Mouse (Mus musculus) frontal cortex, adult 2 months (tissue): ENCODE results near the gene Tspan11. TPM values are rescaled to one million over a fixed set of nuclear protein-coding genes. Genes with fewer than 3 reads are reported as not detected.

ENCODE experiments used
- DNase-seq, 2 experiments: peaks; one replicate each; pipeline ENCODE4 v3.0.0; 2022; ENCODE audit warnings: low spot score in 1 of 2; ENCODE audit errors: extremely low spot score in 1 of 2
- polyA plus RNA-seq: library from polyadenylated mRNA; depleted of rRNA; stranded (reverse); fragments of >200 nt; gene quantifications from 2 replicates; pipeline ENCODE4 v1.2.3, GENCODE M21; 2012

Tspan11 gene
- polyA plus RNA-seq, 1 experiment: 0.94 TPM

DNA sequence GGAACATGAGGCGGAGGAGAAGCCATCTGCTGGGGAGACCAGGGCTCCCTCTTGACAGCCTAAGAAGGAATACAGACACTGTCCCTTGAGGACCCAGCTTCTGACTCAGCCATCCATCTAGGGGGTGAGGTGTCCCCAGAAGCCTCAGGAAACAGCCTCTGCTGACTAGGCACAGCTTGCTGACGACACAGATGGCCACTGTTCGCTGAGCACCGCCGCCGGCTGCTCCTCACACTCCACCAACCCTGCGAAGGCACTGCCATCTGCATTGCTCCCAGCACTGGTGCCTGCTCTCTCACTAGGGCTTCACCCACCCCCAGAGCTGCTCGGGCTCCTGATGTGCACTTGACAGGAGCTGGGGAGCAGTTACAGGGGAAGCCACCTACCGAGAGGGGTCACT is 38.5 kb downstream of the Tspan11 start:
- peak; percentile 74 to 86 for DNase-seq

- DNase-seq: no peak
Measured at GRCm38 (mm10) chr6:127928682-127929081, 41.3 kb downstream of the Tspan11 start.

DNA sequence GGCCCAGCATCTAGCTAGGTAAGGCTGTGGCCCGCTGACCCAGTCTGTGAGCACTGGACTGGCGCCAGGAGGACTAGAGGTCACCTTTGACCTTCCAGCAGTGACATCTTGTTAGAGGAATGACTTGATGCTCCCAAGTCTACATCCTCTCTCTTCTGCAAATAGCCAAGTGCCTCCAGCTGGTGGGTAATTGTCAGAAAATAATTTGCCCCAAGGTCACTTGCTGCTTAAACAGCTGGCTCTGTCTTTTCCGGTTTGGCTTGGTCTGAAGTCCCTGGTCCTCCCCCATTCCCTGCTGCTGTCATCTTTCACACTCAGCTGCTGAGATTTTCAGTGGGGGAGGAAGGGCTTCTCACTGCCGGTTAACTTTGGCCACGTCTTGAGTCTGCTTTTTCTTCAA is 45.3 kb downstream of the Tspan11 start:
- peak in 1 of 2 experiments; percentile 48 for DNase-seq

DNA sequence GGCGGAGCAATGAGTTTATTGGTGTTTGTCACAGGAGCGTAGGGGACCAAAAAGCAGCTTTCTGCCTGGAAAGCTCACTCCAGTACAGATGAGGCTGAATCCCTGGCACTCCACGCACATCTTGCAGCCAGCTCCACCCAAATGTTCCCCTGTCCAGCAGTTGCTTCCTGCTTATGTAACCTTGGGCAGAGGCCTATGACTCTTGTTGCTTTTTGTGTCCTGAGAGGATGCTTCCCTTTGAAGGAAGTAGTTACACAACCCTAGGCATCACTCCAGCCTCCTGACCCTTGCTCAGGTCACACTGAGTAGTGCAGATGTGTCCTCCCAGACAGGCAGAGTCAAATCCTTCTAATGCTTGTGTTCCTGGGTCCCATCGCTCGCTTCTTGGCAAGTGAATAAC is 46.5 kb downstream of the Tspan11 start:
- DNase-seq: no peak

GRCm38 (mm10) chr6:127935105-127935504 is 47.7 kb downstream of the Tspan11 start:
- no peak for DNase-seq

DNA sequence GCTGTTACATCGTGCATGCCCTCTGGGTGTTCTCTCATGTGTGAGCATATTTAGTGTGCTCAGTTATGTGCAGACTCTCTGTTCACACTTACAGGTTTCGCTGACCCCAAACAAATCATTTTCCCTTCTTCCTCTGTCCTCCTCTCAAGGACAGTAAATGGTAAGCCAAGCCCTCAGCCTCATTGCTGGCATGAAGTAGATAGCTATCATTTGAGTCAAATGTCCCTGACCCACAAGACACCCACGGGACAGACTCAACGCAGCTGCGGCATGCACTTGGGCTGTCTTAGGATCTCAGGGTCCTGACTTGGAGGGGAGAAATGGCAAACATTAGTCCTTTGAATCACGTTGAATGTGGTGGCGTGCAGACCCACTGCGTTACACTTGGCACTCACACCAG is 55.0 kb downstream of the Tspan11 start:
- DNase-seq: no peak

DNA sequence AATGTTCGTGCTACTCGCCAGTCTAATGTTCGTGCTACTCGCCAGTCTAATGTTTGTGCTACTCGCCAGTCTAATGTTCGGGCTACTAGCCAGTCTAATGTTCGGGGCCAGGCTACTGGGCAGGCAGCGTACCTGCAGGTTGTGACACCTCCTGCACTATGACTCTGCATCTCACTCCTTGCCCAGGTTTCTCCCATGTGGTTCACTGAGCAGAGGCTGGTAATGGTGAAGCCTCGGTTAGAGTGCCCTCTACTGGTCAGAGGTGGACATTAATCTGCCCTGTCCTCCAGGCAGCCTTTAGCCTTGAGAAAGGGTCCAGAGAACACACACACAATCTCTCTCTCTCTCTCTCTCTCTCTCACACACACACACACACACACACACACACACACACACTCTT is 58.3 kb downstream of the Tspan11 start:
- peak; percentile 52 to 92 for DNase-seq

DNA sequence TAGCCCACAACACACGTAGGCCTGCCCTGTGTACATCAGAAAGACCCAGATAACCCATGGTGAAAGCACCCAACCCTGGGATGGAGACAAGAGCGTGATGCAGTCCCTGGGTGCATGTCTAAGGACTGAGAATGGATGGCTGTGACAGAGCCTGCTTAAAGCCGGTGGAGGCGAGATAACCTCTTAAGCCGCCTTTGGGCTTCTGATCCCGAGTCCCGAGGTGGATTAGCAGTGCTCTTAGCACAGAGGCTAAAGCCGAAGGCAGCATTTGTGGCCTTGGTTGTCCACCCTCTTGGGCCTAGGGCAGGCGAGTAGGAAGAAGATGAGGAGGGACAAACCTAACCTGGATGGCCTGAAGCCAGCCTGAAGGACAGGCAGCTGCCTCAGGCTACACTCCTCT is 61.3 kb downstream of the Tspan11 start:
- DNase-seq: no peak

GRCm38 (mm10) chr6:127949885-127950284 is 62.5 kb downstream of the Tspan11 start:
- no peak for DNase-seq

DNA sequence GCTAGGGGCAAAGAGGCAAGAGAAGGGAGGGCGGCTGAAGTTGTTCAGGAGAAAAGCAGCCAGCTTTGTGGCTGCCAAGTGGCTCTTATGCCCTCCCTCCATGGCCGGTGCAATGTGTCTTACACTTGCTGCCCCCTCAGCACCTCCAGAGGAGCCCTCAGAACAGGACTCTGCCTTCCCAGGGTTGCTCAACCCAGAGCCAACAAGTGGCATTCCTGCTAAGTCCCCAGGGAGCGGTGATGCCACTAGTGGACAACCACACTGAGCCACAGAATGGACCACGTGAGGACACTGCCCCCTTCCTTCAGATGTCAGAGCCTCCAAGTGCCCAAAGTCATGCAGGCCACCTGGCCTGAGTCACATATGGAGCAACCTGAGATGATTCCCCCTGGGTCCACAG is 65.7 kb downstream of the Tspan11 start:
- DNase-seq: no peak

GRCm38 (mm10) chr6:127956172-127956571 is 68.8 kb downstream of the Tspan11 start:
- DNase-seq: no peak

GRCm38 (mm10) chr6:127960203-127960602 is 72.8 kb downstream of the Tspan11 start:
- DNase-seq: no peak

DNA sequence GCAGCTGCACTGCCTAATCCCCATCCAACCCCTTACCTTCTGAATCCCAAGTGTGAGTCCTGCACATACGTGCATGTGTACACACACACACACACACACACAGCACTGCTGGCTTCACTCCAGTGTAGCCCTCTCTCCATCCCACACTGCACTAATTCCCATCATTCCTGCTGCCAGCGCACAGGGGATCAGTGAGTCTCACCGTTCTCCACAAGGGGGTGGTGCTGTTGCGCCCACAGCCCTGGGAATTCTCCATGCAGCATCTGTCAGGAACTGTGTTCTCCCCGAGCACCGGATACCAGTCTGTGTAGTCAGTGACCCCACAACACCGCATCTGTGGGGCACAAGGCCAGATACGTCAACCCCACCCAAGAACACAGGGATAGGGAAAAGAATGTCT is 78.1 kb downstream of the Tspan11 start:
- peak in 1 of 2 experiments; percentile 78 for DNase-seq

GRCm38 (mm10) chr6:127969709-127970108 is 82.3 kb downstream of the Tspan11 start:
- DNase-seq: no peak

- peak; percentile 65 to 94 for DNase-seq
Measured at GRCm38 (mm10) chr6:127970120-127970519, 82.7 kb downstream of the Tspan11 start.

DNA sequence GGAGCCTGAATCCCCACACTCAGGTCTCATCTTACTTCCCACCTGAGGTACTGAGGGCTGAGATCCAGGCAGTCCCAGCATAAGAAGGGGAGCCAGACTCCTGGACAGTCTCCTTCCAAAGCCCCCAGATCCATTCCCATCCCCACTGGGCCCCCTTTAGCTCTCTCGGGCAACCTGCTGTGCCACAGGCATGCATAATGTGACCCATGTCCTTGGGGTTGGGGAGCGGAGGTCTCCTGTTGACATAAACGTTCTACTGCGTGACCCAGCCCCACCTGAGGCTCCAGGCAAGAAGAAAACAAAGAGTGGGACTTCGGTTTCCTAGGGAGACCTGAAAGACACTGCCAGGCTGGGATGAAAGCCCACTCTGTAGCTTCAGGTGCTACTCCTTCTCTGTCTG is 83.5 kb downstream of the Tspan11 start:
- no peak for DNase-seq

- no peak for DNase-seq
Measured at GRCm38 (mm10) chr6:127971931-127972330, 84.5 kb downstream of the Tspan11 start.

DNA sequence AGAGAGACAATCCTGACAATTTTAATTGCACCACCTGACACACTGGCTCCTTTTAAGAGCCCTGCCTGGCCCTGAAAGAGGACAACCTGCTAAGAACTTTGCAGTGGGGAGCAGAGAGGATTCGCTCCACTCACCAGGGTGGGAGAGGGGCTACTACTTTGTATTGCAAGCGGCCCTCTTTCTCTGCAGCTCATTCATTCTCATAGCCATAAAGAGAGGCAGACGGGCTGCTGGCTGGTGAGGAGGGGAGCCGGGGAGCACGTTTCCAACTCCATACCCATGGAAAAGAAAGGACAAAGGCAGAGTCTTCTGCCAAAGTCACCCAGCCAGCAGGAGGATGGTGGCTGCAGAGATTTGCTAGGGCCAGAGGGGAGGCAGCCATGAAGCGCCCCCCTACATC is 86.2 kb downstream of the Tspan11 start:
- DNase-seq: no peak

DNA sequence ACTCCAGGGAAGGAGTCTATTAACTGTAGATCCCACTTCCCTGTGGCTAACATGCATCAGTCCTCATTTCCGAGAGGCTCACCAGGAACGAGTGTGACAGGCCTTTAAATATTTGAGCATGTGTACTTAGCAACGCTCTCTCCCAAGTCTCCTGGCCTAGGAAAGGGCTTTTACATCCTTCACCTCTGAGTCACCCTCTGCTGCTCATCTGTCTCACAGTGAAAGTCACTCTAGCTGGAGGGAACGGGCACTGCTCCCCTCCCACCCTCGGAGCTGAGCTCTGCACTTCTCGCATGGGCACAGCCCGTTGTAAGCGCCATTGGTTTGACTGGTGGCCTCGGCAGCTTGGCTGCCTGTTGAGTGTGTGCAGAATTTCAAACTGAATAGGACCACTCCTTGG is 86.6 kb downstream of the Tspan11 start:
- no peak for DNase-seq

DNA sequence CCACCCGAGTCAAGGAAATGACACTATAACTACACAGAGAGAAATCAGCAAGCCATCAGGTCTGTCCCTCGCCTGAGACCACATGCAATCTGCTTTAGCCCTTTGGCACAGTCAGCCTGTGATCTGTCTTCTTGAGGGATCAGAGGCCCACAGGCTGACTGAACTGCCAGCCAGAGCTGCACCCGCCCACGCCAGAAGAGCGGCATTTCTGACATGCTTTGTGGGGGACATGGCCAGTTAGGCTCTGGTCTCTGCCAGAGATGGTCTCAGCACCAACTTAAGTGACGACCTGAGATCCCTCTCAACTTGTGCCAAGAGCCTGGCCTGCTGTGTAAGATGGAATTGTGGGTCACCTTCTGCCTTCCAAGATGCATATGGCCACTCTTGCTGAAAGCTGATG is 89.3 kb downstream of the Tspan11 start:
- DNase-seq: no peak

DNA sequence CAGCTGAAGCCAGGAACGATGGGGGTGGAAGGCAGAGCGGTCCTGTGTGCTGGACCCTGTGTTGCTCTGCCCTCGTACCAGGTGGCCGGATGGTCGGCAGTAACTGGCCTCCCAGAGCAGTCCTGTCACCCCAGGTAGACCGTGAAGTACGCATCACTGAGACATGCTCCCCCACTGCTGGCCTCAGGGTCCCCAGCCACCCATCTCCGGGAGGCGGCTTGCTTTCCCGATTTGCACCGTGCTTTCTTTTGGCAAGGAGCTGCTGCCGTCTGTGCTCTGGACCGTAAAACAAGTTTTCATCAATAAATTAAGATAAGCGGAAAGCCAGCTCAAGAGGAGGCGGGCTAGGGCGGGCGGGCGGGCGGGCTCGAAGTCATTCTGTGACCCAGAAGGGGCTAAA is 91.6 kb downstream of the Tspan11 start:
- no peak for DNase-seq

- no peak for DNase-seq
Measured at GRCm38 (mm10) chr6:127979831-127980230, 92.4 kb downstream of the Tspan11 start.

DNA sequence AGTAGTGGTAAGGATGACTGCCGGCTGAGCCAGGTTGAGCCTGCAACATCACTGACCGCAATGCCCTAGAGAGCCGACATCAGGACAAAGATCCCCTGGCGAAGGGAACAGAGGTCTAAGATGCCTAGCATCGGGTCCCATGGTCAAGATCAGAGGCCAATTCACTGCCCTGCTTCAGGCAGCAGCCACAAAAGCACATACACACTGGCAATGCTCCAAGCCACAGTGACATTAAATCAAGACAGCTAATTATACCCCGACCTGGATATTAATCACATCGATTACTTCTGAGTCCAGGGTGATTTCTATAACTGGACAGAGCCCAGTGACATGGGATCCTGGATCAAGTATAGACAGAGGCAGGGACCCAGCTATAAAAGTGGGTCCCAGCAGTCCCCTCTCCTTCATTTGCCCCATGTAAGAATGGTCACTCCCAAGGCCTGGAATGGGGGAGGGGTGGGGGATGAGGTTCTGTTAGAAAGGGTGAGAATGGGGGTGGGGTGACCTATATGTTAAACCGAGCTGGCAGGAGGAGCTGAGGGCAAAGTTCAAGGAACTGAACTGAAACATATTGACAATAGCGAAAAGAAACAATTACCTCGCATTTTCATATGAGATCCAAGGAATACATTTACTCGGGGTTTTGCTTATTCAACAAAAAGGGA is 93.1 kb downstream of the Tspan11 start:
- no peak for DNase-seq
